Mouse (Mus musculus): ENCODE data around the gene Gm9817.
"Not testable (repeated sequence)": the region's sequence is repeated elsewhere in the genome, so short reads cannot be mapped to it uniquely, and the experiment has no call there.

- TF ChIP-seq CTCF (IDR thresholded peaks at IDR 0.05; ENCODE audit: control insufficient read depth, insufficient read depth, low read length); POLR2A (IDR thresholded peaks at IDR 0.05; ENCODE audit: borderline replicate concordance, control insufficient read depth, low read depth, low read length): not testable (repeated sequence)
Observed at GRCm38 (mm10) chr13:45078392-45078791, at the start of gene Gm9817.

Data from bone marrow, adult 2 months (tissue).